Mouse (Mus musculus) 416B (cell line): ENCODE measurements around the gene Vmn2r60.
"Not testable (repeated sequence)": the region's sequence is repeated elsewhere in the genome, so short reads cannot be mapped to it uniquely, and the experiment has no call there.

Experiments
- DNase-seq: peaks from one replicate; pipeline ENCODE4 v3.0.0; 2011; ENCODE audit warnings: low read depth

The Vmn2r60 gene

DNA sequence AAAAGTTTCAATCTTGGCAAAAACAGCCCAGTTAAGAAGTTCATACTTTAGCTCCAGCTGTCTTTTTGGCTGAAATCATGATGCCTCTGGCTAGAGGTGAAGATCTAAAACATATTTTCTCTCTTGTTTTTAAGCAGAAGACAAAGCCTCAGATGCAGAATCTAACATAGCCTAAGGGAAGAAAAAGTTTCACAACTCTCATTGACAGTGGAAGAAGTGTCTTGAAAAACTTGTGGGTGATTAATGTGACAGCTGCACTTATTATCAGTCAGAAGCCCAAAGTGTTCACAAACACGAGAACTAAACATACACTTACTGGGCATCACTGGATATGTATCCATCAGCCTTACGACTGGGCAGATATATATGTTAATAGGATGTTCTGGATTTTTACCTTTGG, at the start of gene Vmn2r60:
Vmn2r60 (plus strand) TSS at position 301 of the 400 bp plus-strand sequence.
- DNase-seq = no peak

DNA sequence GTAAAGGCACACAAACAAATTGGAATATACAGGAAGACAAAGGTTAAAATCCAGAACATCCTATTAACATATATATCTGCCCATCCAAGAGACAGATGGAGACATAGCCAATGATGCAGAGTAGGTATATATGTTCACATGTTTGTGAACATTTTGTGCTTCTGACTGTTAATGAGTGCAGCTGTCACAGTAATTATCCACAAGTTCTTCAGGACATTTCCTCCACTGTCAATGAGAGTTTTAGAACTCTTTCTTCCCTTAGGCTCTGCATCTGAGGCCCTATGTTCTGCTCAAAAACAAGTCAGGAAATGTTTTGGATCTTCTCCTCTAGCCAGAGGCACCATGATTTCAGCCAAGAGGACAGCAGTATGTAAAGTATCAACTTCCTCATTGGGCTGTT, 48.6 kb upstream of the Vmn2r60 start, which contains the start of gene Vmn2r59:
Vmn2r59 (minus strand) TSS at position 101 of the 400 bp plus-strand sequence.
- DNase-seq = no peak

DNA sequence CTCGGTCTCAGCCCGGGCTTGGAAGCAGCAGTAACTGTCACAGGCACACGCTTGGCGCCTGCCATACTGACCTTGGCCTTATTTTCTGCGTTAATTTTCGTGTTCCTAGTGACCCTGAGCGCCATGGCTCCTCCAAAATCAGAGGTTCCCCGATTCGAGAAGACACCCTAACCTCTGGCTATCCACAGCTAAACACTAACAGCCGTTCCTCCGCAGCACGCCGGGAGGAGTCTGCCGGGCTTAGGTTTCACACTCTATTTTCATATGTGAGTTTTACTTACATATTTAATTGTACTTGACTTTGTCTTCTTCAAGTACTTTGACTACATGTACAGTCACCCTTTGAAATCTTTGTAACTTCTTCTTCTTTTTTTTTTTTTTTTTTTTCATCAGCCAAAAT, 509 bp upstream of the Vmn2r60 start:
- DNase-seq = not testable (repeated sequence)
